Mouse (Mus musculus) brain, embryonic 18.5 days (tissue): ENCODE measurements around the gene Setd7.
A peak's percentile ranks its signal among the peaks of the same experiment; 100 is the strongest.
"Not testable (repeated sequence)": the region's sequence is repeated elsewhere in the genome, so short reads cannot be mapped to it uniquely, and the experiment has no call there.

Source experiments
- DNase-seq: peaks from one replicate; pipeline ENCODE4 v3.0.0-alpha.2; 2012; ENCODE audit warnings: low read depth, low spot score

The Setd7 gene

GRCm38 (mm10) chr3:51560511-51561108, at the start of gene Setd7:
Gene Setd7, minus strand, starts transcription at chr3:51560879.
- peak; percentile 76 for DNase-seq

- no peak for DNase-seq
Measured at GRCm38 (mm10) chr3:51604489-51604888, 43.8 kb upstream of the Setd7 start.

GRCm38 (mm10) chr3:51603705-51604291, 43.1 kb upstream of the Setd7 start:
- peak; percentile 84 for DNase-seq

GRCm38 (mm10) chr3:51601461-51601860, 40.8 kb upstream of the Setd7 start:
- DNase-seq, result no peak

GRCm38 (mm10) chr3:51600728-51601127, 40.0 kb upstream of the Setd7 start:
- DNase-seq, result no peak

GRCm38 (mm10) chr3:51599057-51599630, 38.5 kb upstream of the Setd7 start:
- no peak for DNase-seq

GRCm38 (mm10) chr3:51596538-51596937, 35.9 kb upstream of the Setd7 start:
- DNase-seq, result no peak

GRCm38 (mm10) chr3:51593506-51593905, 32.8 kb upstream of the Setd7 start:
- DNase-seq, result no peak

- DNase-seq, result no peak
Measured at GRCm38 (mm10) chr3:51591591-51591990, 30.9 kb upstream of the Setd7 start.

GRCm38 (mm10) chr3:51590207-51590892, 29.7 kb upstream of the Setd7 start:
- DNase-seq, result peak; percentile 39

GRCm38 (mm10) chr3:51587697-51588262, 27.1 kb upstream of the Setd7 start:
- no peak for DNase-seq

GRCm38 (mm10) chr3:51583574-51584391, 23.1 kb upstream of the Setd7 start:
- DNase-seq, result no peak

- DNase-seq, result not testable (repeated sequence)
Measured at GRCm38 (mm10) chr3:51579243-51579642, 18.6 kb upstream of the Setd7 start.

GRCm38 (mm10) chr3:51577816-51578749, 17.4 kb upstream of the Setd7 start:
- no peak for DNase-seq

GRCm38 (mm10) chr3:51577359-51577758, 16.7 kb upstream of the Setd7 start:
- DNase-seq, result no peak

GRCm38 (mm10) chr3:51573915-51574314, 13.2 kb upstream of the Setd7 start:
- DNase-seq, result no peak

GRCm38 (mm10) chr3:51570200-51570599, 9.5 kb upstream of the Setd7 start:
- DNase-seq, result no peak

GRCm38 (mm10) chr3:51561993-51562385, 1.3 kb upstream of the Setd7 start:
- DNase-seq, result no peak

GRCm38 (mm10) chr3:51561109-51561992, 672 bp upstream of the Setd7 start:
- peak; percentile 60 for DNase-seq
